Mouse (Mus musculus) right cerebral cortex, postnatal 36 days (tissue): ENCODE measurements at regions not wholly inside any gene's neighbourhood (a gene's known extent, or its start where the extent isn't known, plus 50 kb on each side); places are given as distances from the start of the nearest gene placed in this dataset.
A peak's percentile ranks its signal among the peaks of the same experiment; 100 is the strongest.
"Not testable (repeated sequence)": the region's sequence is repeated elsewhere in the genome, so short reads cannot be mapped to it uniquely, and the experiment has no call there.

Experiments
- DNase-seq, 2 experiments: peaks; one replicate each; pipeline ENCODE4 v3.0.0; 2022; ENCODE audit warnings: low spot score in 2 of 2, mixed read lengths in 1 of 2

DNA sequence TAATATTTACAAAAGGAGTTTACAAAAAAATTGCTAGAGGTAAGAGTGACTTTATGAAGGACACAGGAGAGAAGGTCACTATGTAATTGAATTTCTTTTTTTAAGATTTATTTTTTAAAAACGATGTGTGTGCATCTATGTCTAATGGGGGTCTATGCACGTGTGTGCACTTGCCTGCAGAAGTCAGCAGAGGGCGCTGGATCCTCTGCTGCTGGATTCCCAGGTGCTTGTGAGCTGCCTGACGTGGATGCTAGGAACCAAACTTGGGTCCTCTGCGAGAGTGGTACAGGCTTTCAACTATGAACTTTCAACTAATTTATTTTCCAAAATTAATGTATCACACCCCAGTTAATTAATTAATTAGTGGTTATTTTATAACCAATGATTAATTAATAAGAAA, 85.0 kb downstream of the Glrx3 start:
- no peak for DNase-seq

DNA sequence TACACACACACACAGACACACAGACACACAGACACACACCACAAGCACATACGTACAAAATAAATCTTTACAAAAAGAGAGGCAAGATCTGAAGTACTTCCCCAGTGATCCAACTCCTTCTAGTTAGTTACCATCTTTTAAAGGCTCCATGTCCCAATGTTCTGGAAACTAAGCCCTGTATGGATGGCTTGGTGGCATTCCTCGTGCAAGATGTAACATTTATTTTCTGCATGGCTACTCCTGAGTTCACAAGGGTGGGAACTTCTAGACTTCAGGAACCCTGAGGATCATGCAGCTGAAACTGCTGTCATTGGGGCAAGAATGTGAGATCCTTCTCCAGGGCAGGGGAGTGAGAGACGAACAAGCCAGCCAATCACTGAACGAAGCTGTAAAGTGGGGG, 96.1 kb downstream of the Glrx3 start:
- no peak for DNase-seq

DNA sequence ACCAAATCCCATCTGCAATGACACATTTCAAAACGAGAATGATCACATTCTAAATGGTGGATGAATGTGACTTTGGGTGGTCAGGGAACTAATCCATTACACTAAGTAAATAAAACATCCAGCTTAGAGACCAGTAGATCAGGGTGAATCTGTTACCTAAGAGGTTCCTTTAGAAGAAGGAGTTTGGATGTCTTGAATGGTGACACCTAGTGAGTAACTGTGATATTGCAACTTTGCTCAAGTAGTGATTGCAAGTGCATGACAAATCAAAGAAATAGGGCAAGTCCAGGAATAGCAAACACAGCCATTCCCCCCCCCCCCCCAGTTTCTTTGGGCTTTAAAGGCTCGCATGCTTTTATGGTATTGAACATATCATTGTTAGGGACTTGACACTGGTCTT, 112.6 kb downstream of the Glrx3 start:
- DNase-seq = no peak

DNA sequence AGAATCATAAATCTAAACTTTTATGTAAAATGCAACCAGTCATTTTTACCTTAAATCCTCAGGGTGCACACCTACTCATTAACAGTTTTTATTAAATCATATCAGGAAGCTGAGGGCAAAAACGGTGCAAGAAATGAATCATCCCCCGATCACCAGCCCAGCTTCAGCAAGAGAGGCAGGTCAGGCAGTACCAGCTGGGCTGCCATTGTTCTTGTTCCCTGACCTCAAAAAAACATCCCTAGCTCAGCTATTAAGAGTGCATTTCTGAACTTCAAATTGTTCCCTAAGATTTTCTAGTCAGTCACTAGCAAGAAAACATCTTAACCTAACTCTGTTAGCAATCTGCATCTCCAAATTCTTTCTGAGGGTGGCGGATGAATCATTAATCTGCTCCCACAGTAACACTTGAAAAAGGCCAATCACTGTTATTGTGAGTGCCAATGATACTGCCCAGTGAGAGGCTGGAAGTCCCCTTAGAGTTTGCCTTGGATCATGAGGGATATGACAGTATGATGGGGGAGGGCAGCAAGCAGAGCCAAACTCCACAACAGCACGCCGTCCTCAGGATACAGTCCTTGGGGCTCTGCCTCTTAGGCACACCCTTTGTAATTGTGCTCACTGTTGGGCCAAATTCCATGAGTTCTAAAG, 115.3 kb downstream of the Glrx3 start:
- DNase-seq = no peak

DNA sequence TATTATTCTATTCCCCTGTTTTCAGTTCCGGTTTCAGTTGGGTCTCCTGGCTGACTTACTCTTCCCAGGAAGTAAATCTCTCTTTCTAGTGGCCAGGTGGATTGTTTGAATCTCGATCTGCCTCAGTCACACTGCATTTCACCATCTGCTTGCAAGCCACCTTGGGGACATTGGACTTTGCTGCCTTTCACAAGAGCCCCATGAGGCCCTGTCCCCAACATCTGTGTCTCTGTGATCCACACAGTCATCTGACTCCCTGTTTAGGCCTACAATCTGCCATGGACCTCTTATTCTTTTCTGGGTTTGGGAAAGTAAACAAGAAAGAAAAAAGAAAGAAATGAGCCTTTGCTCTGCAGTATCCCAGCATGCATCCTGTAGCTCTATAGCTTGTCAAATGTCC, 118.1 kb downstream of the Glrx3 start:
- DNase-seq = no peak

DNA sequence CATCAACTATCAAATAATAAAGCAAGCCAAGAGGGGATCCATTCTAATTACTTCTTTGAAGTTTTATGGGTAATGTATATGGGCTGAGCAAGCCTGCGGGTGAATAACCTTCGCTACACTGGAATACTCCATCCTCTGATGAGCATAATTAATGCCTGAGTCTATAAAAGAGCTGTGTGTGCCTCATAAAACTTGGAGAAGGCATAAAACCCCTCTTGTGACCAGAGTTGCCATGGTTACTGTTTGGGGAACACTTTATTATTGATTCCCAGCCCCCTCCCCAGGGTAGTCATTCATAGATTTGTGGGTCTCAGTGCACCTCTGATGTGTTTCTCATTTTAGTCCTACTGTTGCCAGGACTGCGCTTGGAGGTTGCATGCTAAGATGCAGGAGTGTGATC, 120.0 kb downstream of the Glrx3 start:
- DNase-seq = no peak

DNA sequence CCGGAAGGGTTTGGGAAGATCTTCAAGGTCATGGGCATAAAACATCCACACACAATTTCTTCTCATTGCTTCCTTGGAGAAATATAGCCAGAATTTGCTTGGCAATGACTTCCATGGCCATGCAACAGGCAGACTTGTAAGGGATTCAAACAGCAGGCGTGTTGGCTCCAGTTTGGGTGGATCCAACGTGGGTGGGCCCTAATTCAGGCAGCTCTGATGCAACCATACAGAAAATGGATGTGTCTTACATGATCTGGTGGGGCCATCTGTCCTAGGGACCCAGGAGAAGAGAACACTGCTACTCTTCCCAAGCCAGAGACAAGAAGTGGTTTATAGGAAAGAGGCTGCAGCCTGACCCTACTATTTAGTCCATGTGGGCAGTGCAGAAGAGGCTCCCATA, 121.5 kb downstream of the Glrx3 start:
- peak; percentile 57 to 70 for DNase-seq

DNA sequence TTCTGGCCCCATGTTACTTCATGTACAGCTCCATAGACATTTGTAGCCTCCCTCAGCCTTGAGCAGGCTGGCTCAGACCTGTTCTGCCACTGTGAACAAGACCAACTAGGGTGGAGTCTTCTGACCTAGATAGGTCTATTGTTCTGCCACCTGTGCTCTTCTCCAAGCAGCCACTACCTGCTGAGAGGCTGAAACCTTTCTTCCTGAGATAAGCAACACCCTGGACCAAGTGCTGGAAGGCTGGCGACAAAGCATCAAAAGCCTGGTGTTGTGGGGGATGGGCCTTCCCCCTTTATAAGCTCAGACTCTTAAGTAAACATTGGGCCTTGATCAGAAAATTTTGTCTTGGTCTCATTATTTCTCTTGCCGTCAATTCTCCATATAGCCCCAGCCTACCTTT, 132.8 kb downstream of the Glrx3 start:
- no peak for DNase-seq

DNA sequence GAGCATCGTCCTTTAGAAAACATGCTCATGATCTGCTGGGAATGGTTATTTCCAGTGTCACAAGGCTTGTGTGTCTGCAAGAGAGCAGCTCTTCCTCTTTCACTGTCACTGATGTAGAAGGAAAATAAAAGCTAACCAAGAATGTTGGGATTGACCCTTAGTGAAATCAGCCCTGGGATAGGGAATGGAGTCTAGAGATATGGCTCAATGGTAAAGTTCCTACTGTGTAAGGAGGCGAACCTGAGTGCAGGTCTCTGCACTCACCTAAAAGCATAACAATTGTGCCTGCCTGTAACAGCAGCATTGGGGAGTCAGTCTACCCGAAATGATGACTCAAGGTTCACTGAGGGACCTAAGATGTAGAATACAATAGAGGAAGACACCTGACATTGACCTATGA, 138.1 kb downstream of the Glrx3 start:
- DNase-seq = no peak

DNA sequence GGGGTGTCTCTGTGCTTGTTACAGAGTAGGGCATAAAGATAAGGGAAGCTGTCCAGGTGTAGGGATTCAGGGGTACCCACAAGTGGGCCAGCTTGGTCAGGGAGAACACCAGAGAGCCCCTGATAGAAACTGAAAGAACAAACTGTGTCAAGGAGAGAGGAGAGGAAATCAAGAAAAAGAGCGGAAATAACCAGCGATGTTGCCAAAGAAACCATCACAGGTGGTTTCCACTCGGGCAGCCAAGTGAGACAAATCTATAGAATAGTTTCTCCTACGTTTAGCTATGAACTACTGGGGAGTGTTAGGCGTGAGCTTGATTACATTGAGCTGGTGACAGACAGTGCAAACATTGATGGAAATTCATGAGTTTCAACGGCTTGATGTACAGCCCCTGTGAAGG, 138.8 kb downstream of the Glrx3 start:
- DNase-seq = no peak

DNA sequence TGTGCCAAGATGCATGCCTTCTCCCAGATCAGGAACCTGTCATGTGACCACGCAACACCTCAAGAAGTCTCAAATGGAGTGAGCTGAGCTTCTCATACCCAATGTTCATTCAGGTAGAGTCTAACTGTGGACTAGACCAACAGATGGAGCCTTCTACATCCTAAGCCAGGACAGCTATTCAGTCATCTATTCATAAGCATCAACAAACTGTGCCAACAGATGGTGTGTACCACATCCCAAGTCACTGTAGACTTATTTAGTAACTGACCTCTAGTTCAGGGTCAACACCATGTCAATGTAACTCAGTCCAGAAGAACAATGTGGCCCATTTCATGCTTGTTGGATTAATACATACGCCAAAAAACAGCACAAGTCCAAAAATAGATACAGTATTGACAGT, 146.1 kb downstream of the Glrx3 start:
- DNase-seq = no peak

DNA sequence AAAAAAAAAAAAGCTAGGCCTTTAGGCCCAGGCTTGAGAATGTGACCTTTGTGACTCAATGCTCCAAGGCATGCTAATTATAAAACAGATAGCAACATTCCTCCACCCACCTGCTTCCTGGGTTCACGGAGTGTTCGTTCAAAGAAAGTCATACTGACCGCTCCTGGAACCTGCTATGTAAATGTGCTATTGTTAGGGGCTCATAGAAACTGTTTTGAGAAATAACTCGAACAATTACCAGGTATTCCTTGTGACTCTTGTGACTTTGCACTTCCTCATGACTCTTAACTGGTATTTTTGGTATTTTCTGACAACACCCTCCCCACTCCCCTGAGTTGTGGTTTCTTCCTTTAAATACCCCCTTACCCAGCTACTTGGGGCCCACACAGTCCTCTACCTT, 147.5 kb downstream of the Glrx3 start:
- not testable (repeated sequence) for DNase-seq

DNA sequence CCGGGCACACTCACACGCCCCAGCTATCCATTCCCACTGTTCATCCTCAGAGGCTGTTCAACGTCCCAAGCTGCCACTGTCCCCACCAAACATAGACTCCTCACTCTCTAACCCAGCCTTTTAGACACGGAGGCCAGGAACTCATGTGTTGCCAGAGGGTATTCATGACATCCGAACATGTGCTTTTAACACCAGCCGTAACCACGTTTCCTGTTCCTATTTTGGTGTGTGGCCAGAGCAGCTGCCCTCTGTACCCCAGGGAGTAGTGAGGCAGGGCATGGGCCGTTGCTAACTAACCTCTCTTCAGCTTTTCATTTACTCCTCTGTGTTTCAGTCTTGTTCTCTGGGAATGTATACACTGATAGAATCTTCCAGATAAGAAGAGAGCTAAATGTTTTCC, 156.2 kb downstream of the Glrx3 start:
- DNase-seq = no peak

DNA sequence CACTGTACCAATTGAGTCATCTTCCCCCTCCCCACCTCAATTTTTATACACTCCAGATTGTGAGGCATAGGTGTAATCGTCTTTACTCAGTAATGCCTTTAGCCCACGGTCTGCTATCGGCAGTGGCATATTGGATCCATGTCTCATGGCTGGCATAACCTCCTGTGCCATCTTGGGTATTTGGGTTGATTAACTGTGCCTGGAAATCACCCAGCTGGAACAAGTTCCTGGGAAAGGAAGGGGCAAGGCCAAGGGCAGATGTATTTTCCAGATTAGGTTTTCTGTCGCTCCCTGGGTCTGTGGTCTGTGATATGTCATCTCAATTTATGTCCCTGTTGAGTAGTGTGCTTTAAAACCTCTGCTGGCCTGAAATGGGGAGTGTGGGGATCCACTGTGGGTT, 158.2 kb downstream of the Glrx3 start:
- no peak for DNase-seq

DNA sequence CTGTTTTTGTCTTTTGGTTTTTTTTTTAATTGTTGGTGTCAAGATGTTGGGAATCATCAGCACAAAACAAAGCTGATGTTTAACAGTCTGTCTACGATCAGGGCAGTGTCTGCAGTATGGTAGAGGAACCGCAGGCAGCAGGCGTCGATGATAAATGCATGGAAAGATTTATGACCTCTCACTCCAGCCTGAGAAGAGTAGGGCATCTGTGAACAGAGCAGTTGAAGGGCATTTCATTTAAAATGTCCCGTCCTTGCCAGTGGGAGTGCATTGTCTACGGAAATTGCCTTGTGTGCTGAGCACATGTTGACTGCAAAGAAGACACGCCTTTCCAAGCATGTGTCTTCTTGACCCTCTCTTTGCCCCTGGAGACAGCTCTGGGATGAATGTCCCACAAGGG, 158.7 kb downstream of the Glrx3 start:
- no peak for DNase-seq

DNA sequence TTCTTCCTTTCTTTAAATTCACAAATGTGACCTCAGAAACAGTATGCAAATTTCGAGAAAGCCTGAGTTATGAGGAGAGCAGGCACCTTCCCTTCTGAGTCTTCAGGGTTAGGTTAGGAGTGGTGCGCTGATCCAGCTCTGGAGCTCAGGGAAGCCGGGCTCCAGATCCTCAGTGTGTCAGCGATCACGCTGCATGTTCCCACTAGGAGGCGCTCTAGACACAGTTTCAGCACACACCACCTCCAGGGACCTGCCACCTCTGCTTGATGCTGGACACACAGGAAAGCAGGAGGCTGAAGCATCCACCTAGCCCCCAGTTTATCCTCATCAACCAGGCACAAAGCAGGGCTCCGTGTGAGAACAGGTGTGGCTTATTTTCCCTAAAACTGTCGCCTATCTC, 165.6 kb downstream of the Glrx3 start:
- DNase-seq = peak; percentile 52 to 63

DNA sequence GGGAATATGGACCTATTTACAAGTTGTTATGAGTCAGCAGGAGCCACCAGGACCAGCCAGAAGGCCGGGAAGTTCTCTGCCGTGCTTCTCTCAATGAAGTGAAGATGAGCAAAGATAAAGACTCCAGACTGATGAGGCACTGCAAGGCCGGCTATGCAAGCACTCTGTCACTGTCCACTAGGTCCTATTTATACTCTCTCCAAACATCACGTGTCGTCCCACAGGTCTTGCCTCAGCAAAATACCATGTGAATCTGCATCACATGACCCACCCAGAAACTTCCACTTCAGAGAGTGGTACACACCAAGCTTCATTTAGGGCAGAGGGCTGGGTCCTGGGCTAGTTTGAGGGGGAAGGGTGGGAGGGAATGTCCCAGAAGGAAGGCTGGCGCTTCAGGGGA, 172.3 kb downstream of the Glrx3 start:
- DNase-seq = no peak

DNA sequence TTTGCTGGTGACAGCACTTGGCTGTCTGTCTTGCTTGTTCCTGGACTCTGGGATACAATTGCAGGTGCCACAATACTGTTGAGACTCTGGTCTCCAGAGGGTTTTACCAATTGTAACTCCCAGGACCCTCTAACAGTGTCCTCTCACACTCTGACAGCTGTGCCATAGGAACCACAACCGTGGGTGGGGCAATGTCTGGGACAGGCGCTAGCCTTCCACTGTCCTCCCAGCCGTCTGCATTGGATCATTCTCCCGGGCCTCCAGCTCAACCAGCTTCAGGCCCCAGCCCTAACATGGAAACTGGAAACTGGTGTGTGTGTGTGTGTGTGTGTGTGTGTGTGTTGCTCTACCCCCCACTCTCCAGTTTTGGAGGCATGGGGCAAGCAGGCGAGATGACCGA, 173.9 kb downstream of the Glrx3 start:
- DNase-seq = no peak

DNA sequence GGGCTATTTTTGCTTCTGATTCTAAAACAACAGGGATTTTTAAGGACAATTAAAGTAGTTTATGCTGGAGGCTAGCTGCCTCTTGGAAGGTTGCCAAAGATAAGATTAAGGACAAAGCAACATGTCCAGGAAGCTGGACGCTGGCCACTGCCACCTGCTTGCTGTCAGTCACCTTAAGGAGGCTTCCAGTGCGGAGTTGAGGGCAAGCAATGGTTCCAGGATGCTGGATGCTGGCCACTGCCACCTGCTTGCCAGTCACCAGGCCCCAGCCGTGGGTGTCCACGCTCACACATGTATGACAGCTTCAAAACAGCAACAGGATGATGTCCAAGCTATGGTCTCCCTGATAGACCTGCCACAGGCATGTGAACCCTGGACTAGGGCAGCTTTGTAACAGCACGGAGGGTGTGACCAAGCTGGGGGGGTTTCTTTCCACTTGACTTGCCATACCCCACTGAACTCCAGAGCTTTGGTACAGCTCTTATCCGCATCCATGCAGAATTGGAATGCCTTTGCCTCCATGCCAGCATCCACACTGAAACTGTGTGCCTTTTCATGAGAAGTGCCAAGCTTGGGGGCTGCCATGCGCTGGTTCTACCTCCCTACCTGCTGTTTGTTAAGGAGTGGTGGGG, 174.6 kb downstream of the Glrx3 start:
- no peak for DNase-seq

DNA sequence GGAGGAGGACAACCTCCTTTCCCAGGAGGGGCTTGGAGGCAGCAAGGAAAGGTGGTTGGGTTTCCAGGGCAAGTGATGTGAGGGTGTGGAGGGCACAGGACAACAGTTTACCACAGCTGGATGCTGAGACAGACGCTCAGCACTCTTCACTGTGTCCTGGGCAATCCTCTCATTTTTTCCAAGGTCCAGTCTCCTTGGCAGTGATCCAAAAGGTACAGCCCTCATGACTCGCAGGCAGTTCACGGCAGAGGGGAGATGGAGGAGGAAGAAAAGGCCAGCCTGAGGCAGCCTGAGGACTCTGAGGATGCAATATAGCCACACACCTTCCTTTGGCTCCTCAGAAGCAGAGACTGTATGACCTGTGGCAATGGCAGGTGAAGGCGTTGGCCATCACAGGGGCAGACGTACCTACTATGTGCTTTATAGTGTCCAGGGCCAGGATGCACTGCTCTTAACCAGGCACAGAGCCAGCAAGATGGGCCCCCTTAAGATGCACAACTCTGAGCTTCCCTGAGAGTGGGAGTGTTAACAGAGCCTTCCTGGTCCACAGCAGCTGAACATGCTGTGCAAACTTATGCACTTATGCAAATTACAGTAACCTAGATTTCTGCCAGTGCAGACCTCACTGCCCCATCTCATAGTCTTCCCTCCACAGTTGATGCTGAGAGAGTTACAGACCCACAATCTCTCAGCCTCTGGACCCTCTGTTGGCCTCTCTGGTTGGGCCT, 181.2 kb downstream of the Glrx3 start:
- DNase-seq = peak in 1 of 2 experiments; percentile 12

DNA sequence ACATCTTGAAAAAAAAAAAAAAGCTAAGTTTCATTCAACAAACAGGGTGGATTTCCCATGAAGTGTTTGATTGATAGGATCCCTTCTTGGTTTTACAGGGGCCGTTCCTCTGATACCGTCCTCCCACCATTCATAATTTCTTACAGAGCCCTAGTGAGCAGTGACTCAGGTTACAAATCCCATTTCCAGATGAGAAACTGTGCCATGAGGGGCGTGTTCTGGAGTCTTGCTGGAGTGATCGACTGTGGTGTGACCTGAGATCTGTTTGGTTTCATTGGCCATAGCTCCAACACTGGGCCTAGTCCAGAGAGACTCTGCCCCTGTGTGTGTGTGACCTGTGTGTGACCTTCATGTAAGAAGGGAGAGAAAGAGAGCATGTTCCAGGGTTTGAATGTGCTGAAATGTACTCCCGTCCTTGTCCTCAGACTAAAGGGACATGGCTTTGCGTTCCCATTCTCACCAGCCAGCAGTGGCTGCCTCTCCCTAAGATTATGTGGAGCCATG, 181.9 kb downstream of the Glrx3 start:
- DNase-seq = no peak

DNA sequence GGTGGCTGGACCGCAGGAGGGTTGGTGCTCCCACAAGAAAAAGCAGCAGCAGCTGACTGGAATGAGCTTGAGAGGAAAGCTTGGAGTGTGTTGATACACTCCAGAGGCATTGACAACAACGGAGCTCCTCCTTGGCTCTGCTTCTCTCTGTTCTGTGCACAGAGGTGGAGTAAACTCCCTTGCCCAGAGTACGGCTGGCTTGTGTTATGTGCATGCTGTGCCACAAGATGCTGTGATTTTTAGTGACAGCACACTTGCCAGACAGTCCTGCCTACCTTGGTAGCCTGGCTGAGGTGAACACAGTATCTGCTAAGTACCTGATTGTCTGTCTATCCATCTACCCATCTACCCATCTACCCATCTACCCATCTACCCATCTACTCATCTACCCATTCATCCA, 190.9 kb downstream of the Glrx3 start:
- DNase-seq = no peak

DNA sequence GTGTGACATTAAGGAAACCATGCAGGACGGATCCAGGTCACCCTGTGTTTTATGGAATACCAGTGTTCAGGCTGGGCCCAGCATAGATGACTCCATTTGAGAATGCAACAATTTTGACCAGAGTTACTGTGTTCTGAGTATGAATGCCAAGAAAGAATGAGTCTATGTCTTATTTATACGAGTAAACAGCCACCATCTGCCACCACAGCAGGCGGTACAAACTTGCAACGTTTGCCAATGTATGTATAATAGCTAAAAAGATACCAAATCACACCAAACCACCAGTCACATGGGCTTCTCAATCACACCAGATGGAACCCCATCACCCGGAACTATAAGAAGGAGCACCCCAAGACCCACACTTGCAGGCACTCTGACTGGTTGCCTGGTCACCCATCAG, 192.1 kb downstream of the Glrx3 start:
- DNase-seq = peak; percentile 19 to 39
